Mouse (Mus musculus) 416B (cell line): ENCODE measurements at regions not wholly inside any gene's neighbourhood (a gene's known extent, or its start where the extent isn't known, plus 50 kb on each side); places are given as distances from the start of the nearest gene placed in this dataset.
A peak's percentile ranks its signal among the peaks of the same experiment; 100 is the strongest.

Experiments
- DNase-seq: peaks from one replicate; pipeline ENCODE4 v3.0.0; 2011; ENCODE audit warnings: low read depth

GRCm38 (mm10) chr3:75696117-75697077 is 51.6 kb upstream of the Gm29133 start:
- DNase-seq, result peak; percentile 36
